Mouse (Mus musculus) adipose tissue, adult 10 weeks (tissue): Measurements from ENCODE around the gene Trim80. TPM values are rescaled to one million over a fixed set of nuclear protein-coding genes. Genes with fewer than 3 reads are reported as not detected.

Experiments
- polyA plus RNA-seq: library from polyadenylated mRNA; stranded (reverse); fragments of 350-450 nt; fragmentation: Illumina TruSeq; extraction: RNeasy Lipid Tissue Mini Kit (QIAGEN cat#74804); gene quantifications from one replicate; pipeline ENCODE4 v1.2.3, GENCODE M21; 2014; ENCODE audit warnings: low read depth, low replicate concordance

Trim80 gene
- polyA plus RNA-seq, result 1.9 TPM

GRCm38 (mm10) chr11:115439906-115440595 lies at the start of gene Trim80:
Gene Trim80, plus strand, starts transcription at chr11:115440545.

GRCm38 (mm10) chr11:115403338-115404124 lies 36.8 kb upstream of the Trim80 start, which contains the start of gene Mrpl58:
Gene Mrpl58, plus strand, starts transcription at chr11:115403752.

GRCm38 (mm10) chr11:115419531-115420237 lies 20.7 kb upstream of the Trim80 start, which contains the start of the genes Atp5h and Kctd2:
Gene Atp5h, minus strand, starts transcription at chr11:115419962.
Gene Kctd2, plus strand, starts transcription at chr11:115420128.

DNA sequence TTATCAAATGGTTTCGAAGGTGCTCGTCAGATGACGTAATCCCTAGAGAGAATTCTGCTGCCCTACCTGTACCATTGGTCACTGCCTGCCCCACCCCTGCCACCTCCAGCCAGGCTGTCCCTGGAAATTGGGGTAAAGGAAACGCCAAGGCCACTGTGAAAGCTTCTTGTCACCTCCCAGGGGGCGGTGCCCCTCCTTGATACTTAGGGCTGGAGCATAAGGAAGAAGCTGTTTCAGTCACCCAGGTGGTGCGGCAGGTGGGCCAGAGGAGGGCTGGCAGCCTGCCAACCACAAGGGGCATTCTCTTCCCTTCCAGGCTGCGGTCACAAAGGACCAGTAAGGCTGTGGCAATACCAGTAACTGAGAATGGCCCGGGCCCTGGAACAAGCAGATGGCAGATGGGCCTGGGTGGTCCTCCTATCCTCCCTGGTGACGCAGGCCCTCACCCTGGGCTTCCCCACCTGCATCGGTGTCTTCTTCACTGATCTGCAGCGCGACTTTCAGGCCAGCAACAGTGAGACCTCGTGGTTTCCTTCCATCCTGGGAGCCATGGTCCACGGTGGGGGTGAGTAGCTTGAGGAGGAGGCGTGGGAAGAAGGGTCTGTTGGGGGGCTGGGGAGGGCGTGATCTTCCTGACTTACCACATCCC lies 22.0 kb downstream of the Trim80 start, which contains the start of gene Slc16a5:
Gene Slc16a5, plus strand, starts transcription at position 232 of the 649 bp plus-strand sequence.

GRCm38 (mm10) chr11:115475025-115475757 lies 34.8 kb downstream of the Trim80 start, which contains the start of gene Armc7:
Gene Armc7, plus strand, starts transcription at chr11:115475667.

DNA sequence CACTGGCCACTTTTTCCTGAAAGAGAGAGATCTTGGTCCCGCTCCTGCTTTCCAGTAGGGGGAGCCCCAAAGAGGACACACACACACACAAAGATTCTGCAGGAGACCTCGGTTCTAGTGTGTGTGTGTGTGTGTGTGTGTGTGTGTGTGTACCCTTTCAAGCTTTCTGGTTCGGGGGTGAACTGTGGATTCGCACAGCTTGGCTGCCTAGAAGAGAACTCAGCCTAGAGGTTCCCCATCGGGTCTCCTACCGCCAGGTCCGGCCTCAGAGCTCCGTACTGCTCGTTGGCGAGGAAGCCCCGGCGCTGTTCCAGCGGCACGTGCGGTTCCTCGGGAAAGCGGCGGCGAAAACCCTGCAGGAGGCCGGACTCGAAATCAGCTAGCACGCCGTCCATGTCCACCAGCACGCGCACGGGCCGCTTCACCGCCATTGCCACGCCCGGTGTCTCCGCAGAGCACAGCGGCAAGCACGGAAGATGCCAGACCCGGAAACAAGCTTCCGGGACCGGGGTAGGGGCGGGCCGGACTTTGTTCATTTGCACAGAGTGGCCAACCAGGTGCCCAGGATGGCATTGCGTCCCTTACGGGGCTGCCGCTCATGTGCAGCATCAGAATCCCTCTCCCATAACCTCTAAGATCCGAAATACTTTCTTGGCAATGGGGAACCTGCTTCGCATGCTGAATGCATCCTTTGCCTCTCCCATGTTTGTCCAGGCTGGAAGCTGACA lies 51.2 kb downstream of the Trim80 start, which contains the start of gene Nt5c:
Gene Nt5c, minus strand, starts transcription at position 507 of the 728 bp plus-strand sequence.

Other genes with a start within 250 kb of the Trim80 start
- gene Grin2c, start 173.3 kb upstream of the Trim80 start, polyA plus RNA-seq, result not detected
- gene Fdxr, start 163.5 kb upstream of the Trim80 start, polyA plus RNA-seq, result 9.3 TPM
- gene Fads6, start 142.9 kb upstream of the Trim80 start, polyA plus RNA-seq, result 4.6 TPM
- not detected for gene Otop2, start 133.4 kb upstream of the Trim80 start, polyA plus RNA-seq
- gene Ush1g, start 118.5 kb upstream of the Trim80 start, polyA plus RNA-seq, result not detected
- gene Otop3, start 105.8 kb upstream of the Trim80 start, polyA plus RNA-seq, result not detected
- gene Hid1, start 72.8 kb upstream of the Trim80 start, polyA plus RNA-seq, result 5.4 TPM
- gene Cdr2l, start 58.6 kb upstream of the Trim80 start, polyA plus RNA-seq, result 4.5 TPM
- 64.3 TPM for gene Mrpl58, start 36.8 kb upstream of the Trim80 start, polyA plus RNA-seq
- gene Atp5h, start 20.6 kb upstream of the Trim80 start, polyA plus RNA-seq, result 496 TPM
- 34.3 TPM for gene Kctd2, start 20.4 kb upstream of the Trim80 start, polyA plus RNA-seq
- gene Slc16a5, start 21.9 kb downstream of the Trim80 start, polyA plus RNA-seq, result 0.24 TPM
- 7.0 TPM for gene Armc7, start 35.1 kb downstream of the Trim80 start, polyA plus RNA-seq
- gene Nt5c, start 51.3 kb downstream of the Trim80 start, polyA plus RNA-seq, result 39.8 TPM
- gene Jpt1, start 73.8 kb downstream of the Trim80 start, polyA plus RNA-seq, result 72.9 TPM
- 253 TPM for gene Sumo2, start 95.7 kb downstream of the Trim80 start, polyA plus RNA-seq
- 35.1 TPM for gene Nup85, start 123.9 kb downstream of the Trim80 start, polyA plus RNA-seq
- 54.4 TPM for gene Mrps7, start 163.4 kb downstream of the Trim80 start, polyA plus RNA-seq
- 19.1 TPM for gene Gga3, start 163.5 kb downstream of the Trim80 start, polyA plus RNA-seq
- 75.7 TPM for gene Mif4gd, start 172.4 kb downstream of the Trim80 start, polyA plus RNA-seq
- 51.0 TPM for gene Slc25a19, start 187.8 kb downstream of the Trim80 start, polyA plus RNA-seq